Mouse (Mus musculus): ENCODE measurements around the gene Polr3h. TPM values are rescaled to one million over a fixed set of nuclear protein-coding genes. Genes with fewer than 3 reads are reported as not detected.

The Polr3h gene
- polyA plus RNA-seq, 1 experiment = 8.6 TPM

DNA sequence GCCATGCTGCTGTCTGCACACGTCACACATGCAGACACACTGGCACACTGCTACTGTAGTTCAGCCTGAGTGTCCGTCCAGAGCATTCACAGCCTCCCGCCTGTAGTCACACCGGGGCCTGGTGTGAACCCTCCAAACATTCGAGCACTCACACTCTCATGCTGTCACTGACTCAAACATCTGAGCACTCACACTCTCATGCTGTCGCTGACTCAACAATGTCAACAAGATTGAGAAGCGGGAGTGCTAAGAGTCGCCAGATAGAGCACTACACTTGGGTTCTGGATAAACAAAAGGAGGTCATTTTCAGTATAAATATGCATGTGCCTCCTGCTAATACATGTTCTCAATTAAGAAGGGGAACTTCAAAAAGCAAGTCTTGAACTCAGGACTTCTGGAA is 18.1 kb downstream of the Polr3h start:
- DNase-seq (ENCODE audit: low read depth in 1 of 2, low spot score in 2 of 2) = no peak
- TF ChIP-seq POLR2A (IDR thresholded peaks at IDR 0.05; ENCODE audit: low read depth, low read length) (no peak), CTCF (IDR thresholded peaks at IDR 0.05; ENCODE audit: extremely low read depth, insufficient read depth, insufficient read length, insufficient replicate concordance) (no peak)
- H3K27me3 ChIP-seq (ENCODE audit: control insufficient read depth, insufficient read depth, low read length) = no peaks in the 10 kb centered on the region
- 94% methylated on average over 8 of the region's 8 CpGs for WGBS
- H3K36me3 ChIP-seq (ENCODE audit: control insufficient read depth, insufficient read depth, low read length) = peaks cover 29% of the 10 kb centered on the region
- no peak overlapping the region for H3K27ac ChIP-seq (ENCODE audit: insufficient read depth, low read length)
- H3K4me1 ChIP-seq (ENCODE audit: control insufficient read depth, insufficient read depth, insufficient read length) = no peaks in the 10 kb centered on the region
- no peak overlapping the region for H3K4me3 ChIP-seq (ENCODE audit: extremely low read depth, insufficient read depth, insufficient read length)

DNA sequence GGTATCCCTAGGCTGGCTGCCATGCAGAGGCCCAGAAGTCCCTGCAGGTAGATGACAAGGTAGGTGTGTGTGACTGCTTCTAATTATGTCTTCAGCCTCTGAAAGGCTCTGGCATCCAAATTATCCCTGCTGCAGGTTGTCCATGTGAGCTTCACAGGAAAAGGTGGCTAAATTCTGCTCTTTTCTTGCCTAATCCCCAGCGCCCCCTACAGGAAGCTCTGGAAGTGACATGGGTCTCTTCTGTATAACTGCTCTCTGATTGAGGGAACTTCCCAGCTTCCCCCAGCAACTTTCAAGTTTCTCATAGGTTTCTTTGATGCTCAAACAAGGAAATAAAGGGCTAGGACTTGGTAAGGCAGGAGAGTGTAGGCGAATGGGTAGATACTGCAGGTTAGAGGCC is 21.1 kb downstream of the Polr3h start:
- Histone ChIP-seq H3K27ac (ENCODE audit: insufficient read depth, low read length) (no peak overlapping the region), H3K4me3 (ENCODE audit: extremely low read depth, insufficient read depth, insufficient read length) (no peak overlapping the region), H3K36me3 (ENCODE audit: control insufficient read depth, insufficient read depth, low read length) (peaks cover 19% of the 10 kb centered on the region), H3K4me1 (ENCODE audit: control insufficient read depth, insufficient read depth, insufficient read length) (no peaks in the 10 kb centered on the region), H3K27me3 (ENCODE audit: control insufficient read depth, insufficient read depth, low read length) (no peaks in the 10 kb centered on the region)
- peak; percentile 29 to 66 for DNase-seq (ENCODE audit: low read depth in 1 of 2, low spot score in 2 of 2)
- TF ChIP-seq POLR2A (IDR thresholded peaks at IDR 0.05; ENCODE audit: low read depth, low read length) (no peak), CTCF (IDR thresholded peaks at IDR 0.05; ENCODE audit: extremely low read depth, insufficient read depth, insufficient read length, insufficient replicate concordance) (peak; percentile 44; the same call in 1 of the 2 replicates)
- WGBS = 38% methylated on average over 2 of the region's 2 CpGs

GRCm38 (mm10) chr15:81898751-81899150 is 27.3 kb downstream of the Polr3h start:
- no peak for DNase-seq (ENCODE audit: low read depth in 1 of 2, low spot score in 2 of 2)
- Histone ChIP-seq H3K4me3 (ENCODE audit: extremely low read depth, insufficient read depth, insufficient read length) (no peak overlapping the region), H3K4me1 (ENCODE audit: control insufficient read depth, insufficient read depth, insufficient read length) (no peaks in the 10 kb centered on the region), H3K27ac (ENCODE audit: insufficient read depth, low read length) (no peak overlapping the region), H3K27me3 (ENCODE audit: control insufficient read depth, insufficient read depth, low read length) (no peaks in the 10 kb centered on the region), H3K36me3 (ENCODE audit: control insufficient read depth, insufficient read depth, low read length) (peaks cover 22% of the 10 kb centered on the region)
- 91% methylated on average over 2 of the region's 2 CpGs for WGBS
- TF ChIP-seq CTCF (IDR thresholded peaks at IDR 0.05; ENCODE audit: extremely low read depth, insufficient read depth, insufficient read length, insufficient replicate concordance) (no peak), POLR2A (IDR thresholded peaks at IDR 0.05; ENCODE audit: low read depth, low read length) (no peak)

DNA sequence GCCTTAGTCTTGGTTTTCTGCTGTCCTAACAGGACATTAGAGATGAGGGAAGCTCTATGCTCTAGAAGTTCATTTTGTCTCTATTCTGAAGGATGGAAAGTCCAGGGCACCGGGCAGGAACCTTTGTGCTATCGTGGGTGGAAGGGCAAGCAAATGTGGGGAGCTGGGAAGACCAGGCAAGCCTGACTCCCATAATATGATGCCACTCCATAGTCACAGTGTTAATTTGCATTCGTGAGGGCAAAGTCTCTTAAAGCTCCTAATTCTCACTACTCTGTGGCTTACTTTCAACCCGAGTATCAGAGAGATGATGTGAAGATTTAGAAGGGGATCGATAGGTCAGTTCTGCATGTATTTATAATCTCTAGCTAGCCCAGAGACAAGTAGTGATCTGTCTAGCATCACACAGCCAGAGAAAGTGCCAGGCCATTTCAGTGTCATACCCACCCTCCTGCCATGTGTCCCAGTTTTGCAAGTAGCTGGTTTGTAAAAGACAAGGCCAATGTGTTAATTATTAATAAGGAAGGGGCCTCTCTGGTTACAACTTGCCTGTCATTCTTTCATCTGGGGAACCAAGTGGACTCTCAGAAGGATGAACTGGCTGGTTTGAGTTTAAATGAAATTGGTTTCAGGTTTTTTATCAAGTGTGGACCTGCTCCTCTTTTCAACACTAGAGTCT is 28.3 kb downstream of the Polr3h start:
- Histone ChIP-seq H3K4me1 (ENCODE audit: control insufficient read depth, insufficient read depth, insufficient read length) (no peaks in the 10 kb centered on the region), H3K36me3 (ENCODE audit: control insufficient read depth, insufficient read depth, low read length) (peaks cover 20% of the 10 kb centered on the region), H3K4me3 (ENCODE audit: extremely low read depth, insufficient read depth, insufficient read length) (no peak overlapping the region), H3K27me3 (ENCODE audit: control insufficient read depth, insufficient read depth, low read length) (no peaks in the 10 kb centered on the region), H3K27ac (ENCODE audit: insufficient read depth, low read length) (no peak overlapping the region)
- TF ChIP-seq CTCF (IDR thresholded peaks at IDR 0.05; ENCODE audit: extremely low read depth, insufficient read depth, insufficient read length, insufficient replicate concordance) (no peak), POLR2A (IDR thresholded peaks at IDR 0.05; ENCODE audit: low read depth, low read length) (no peak)
- no peak for DNase-seq (ENCODE audit: low read depth in 1 of 2, low spot score in 2 of 2)
- 93% methylated on average over 5 of the region's 5 CpGs for WGBS

DNA sequence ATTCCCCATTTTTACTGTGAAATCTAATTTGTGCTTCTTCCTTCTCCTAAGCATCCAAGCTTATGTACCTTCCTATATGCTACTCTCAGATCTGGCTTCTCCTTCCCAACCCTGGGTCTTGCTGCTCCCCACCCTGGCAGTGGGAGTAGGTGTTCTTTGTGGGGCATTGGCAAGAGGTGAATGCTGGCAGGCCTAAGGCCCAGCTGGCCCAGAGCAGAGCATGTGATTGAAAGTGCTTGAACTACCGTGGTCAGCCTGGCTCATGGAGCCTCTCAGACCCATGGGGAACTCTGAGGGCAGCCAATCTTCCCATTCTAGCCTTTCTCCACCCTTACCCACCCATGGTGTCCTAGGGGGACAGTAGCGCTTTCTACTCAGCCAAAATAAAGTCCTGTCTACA is 29.6 kb downstream of the Polr3h start:
- Histone ChIP-seq H3K36me3 (ENCODE audit: control insufficient read depth, insufficient read depth, low read length) (peaks cover 25% of the 10 kb centered on the region), H3K4me1 (ENCODE audit: control insufficient read depth, insufficient read depth, insufficient read length) (no peaks in the 10 kb centered on the region), H3K4me3 (ENCODE audit: extremely low read depth, insufficient read depth, insufficient read length) (no peak overlapping the region), H3K27me3 (ENCODE audit: control insufficient read depth, insufficient read depth, low read length) (no peaks in the 10 kb centered on the region), H3K27ac (ENCODE audit: insufficient read depth, low read length) (no peak overlapping the region)
- TF ChIP-seq POLR2A (IDR thresholded peaks at IDR 0.05; ENCODE audit: low read depth, low read length) (no peak), CTCF (IDR thresholded peaks at IDR 0.05; ENCODE audit: extremely low read depth, insufficient read depth, insufficient read length, insufficient replicate concordance) (no peak)
- DNase-seq (ENCODE audit: low read depth in 1 of 2, low spot score in 2 of 2) = no peak
- 89% methylated on average over 2 of the region's 2 CpGs for WGBS

DNA sequence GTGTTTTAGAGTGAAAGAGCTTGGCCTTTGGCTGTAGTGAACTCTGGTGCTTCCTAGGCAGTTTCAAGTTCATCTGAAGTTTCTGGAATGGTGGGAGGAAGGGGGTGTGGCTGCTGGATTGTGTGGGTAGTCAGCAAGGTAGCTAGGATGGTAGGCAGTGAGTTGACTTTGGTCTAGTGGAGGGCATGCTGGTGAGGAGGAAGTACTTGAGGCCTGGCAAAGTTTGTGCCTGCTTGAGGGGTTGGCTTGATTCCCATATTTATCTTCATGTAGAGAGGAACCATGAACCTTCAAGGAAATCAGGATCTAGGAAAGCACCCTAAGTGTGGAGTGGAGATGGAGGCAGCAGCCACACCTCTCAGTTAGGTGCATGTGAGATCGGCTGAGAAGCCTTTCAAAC is 32.0 kb downstream of the Polr3h start:
- no peak for DNase-seq (ENCODE audit: low read depth in 1 of 2, low spot score in 2 of 2)
- Histone ChIP-seq H3K27me3 (ENCODE audit: control insufficient read depth, insufficient read depth, low read length) (no peaks in the 10 kb centered on the region), H3K4me3 (ENCODE audit: extremely low read depth, insufficient read depth, insufficient read length) (no peak overlapping the region), H3K36me3 (ENCODE audit: control insufficient read depth, insufficient read depth, low read length) (peaks cover 26% of the 10 kb centered on the region), H3K27ac (ENCODE audit: insufficient read depth, low read length) (no peak overlapping the region), H3K4me1 (ENCODE audit: control insufficient read depth, insufficient read depth, insufficient read length) (no peaks in the 10 kb centered on the region)
- 93% methylated on average over 1 of the region's 1 CpGs for WGBS
- TF ChIP-seq POLR2A (IDR thresholded peaks at IDR 0.05; ENCODE audit: low read depth, low read length) (no peak), CTCF (IDR thresholded peaks at IDR 0.05; ENCODE audit: extremely low read depth, insufficient read depth, insufficient read length, insufficient replicate concordance) (no peak)

DNA sequence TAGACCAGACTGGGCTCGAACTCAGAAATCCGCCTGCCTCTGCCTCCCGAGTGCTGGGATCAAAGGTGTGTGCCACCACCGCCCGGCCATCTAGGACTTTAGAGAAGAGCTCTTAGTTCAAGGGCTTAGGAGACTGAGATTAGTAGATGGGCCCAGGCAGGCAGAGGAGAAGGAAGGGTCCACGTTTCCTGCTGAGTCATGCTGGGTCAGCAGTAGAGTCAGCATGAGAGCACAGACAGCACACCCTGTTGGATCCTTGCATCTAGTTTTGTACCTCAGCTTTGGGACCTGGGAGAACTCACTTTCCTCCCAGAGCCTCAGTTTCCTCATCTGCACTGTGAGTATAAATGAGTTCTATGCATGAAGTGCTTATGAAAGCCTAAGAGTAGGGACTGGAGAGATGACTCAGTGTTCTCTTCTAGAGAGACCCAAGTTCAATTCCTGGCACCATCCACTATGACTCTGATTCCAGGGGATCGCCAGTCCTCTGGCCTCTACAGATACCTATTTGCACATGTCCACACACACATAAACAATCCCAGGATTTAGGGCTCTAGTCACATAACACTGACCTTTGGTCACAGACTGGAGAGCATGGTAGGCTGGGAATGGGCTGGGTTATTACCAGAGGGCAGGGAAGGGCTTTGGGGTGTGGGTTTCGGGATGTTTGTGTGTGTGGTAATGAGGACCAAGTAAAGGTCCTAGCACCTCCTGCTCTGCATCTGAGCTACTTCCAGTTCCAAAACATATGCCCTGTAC is 34.0 kb downstream of the Polr3h start:
- TF ChIP-seq POLR2A (IDR thresholded peaks at IDR 0.05; ENCODE audit: low read depth, low read length) (no peak), CTCF (IDR thresholded peaks at IDR 0.05; ENCODE audit: extremely low read depth, insufficient read depth, insufficient read length, insufficient replicate concordance) (no peak)
- no peak overlapping the region for H3K4me3 ChIP-seq (ENCODE audit: extremely low read depth, insufficient read depth, insufficient read length)
- 82% methylated on average over 8 of the region's 8 CpGs for WGBS
- DNase-seq (ENCODE audit: low read depth in 1 of 2, low spot score in 2 of 2) = no peak
- H3K36me3 ChIP-seq (ENCODE audit: control insufficient read depth, insufficient read depth, low read length) = peaks cover 26% of the 10 kb centered on the region
- no peaks in the 10 kb centered on the region for H3K4me1 ChIP-seq (ENCODE audit: control insufficient read depth, insufficient read depth, insufficient read length)
- no peaks in the 10 kb centered on the region for H3K27me3 ChIP-seq (ENCODE audit: control insufficient read depth, insufficient read depth, low read length)
- no peak overlapping the region for H3K27ac ChIP-seq (ENCODE audit: insufficient read depth, low read length)

Data from spleen, adult 2 months (tissue).